Mouse (Mus musculus) heart, embryonic 15.5 days (tissue): ENCODE measurements around the gene Espn. TPM values are rescaled to one million over a fixed set of nuclear protein-coding genes. Genes with fewer than 3 reads are reported as not detected.

Experiments
- ATAC-seq: fragments of 200-750 bp; cut with Nextera tagmentation; replicated peaks from 2 replicates; pipeline ENCODE4 v1.8.0; 2017; ENCODE audit warnings: low read depth, moderate TSS enrichment; ENCODE audit not compliant: insufficient number of reproducible peaks, insufficient read depth, low FRiP score
- H3K27ac ChIP-seq: fragments of 300-500 bp; sonication (generic); 2 replicates; pipeline ENCODE4 v1.5.1; 2015; ENCODE audit warnings: mild to moderate bottlenecking, inconsistent platforms
- H3K27me3 ChIP-seq: fragments of 300-500 bp; sonication (generic); 2 replicates; pipeline ENCODE4 v1.6.1; 2015; ENCODE audit warnings: inconsistent platforms
- H3K36me3 ChIP-seq: fragments of 300-500 bp; sonication (generic); 2 replicates; pipeline ENCODE4 v1.6.1; 2015; ENCODE audit warnings: mild to moderate bottlenecking, inconsistent platforms
- H3K4me1 ChIP-seq: fragments of 300-500 bp; sonication (generic); replicated peaks from 2 replicates; pipeline ENCODE4 v1.6.1; 2015; ENCODE audit warnings: inconsistent platforms
- H3K4me2 ChIP-seq: fragments of 300-500 bp; sonication (generic); 2 replicates; pipeline ENCODE4 v1.6.1; 2015; ENCODE audit warnings: inconsistent platforms, mild to moderate bottlenecking, moderate library complexity
- H3K4me3 ChIP-seq: fragments of 300-500 bp; sonication (generic); 2 replicates; pipeline ENCODE4 v1.5.1; 2015; ENCODE audit warnings: mild to moderate bottlenecking, inconsistent platforms
- H3K9ac ChIP-seq: fragments of 300-500 bp; sonication (generic); 2 replicates; pipeline ENCODE4 v1.6.1; 2015; ENCODE audit warnings: mild to moderate bottlenecking, inconsistent platforms
- H3K9me3 ChIP-seq: fragments of 300-500 bp; sonication (generic); replicated peaks from 2 replicates; pipeline ENCODE4 v1.6.1; 2016; ENCODE audit warnings: inconsistent platforms
- WGBS: fragments of 180-500 bp; shearing (Covaris S2); methylation state at CpG from one replicate; pipeline ENCODE4 v1.1.7; 2015; ENCODE audit warnings: mixed read lengths; 5-methylcytosine and 5-hydroxymethylcytosine counted together
- polyA plus RNA-seq: library from polyadenylated mRNA; unstranded; fragments of >200 nt; fragmentation: Nextera tagmentation; extraction: Ambion mirVana; gene quantifications from 2 replicates; pipeline ENCODE4 v1.2.1, GENCODE M21; 2015

The Espn gene
- polyA plus RNA-seq, 1 experiment from 2014 or later, result 0.93 TPM

GRCm38 (mm10) chr4:152107493-152107892, 44.7 kb downstream of the Espn start:
- H3K27me3 ChIP-seq, result no peaks in the 10 kb centered on the region
- H3K9me3 ChIP-seq, result no peaks in the 10 kb centered on the region
- peaks cover 18% of the 10 kb centered on the region for H3K4me1 ChIP-seq
- peak overlapping the region; percentile 68 for H3K4me2 ChIP-seq
- peak overlapping the region; percentile 39 for H3K4me3 ChIP-seq
- 0 out of 2 replicates have a peak overlapping the region, but pooled peaks have one; percentile 33 for H3K27ac ChIP-seq
- 18% methylated on average over 24 of the region's 24 CpGs for WGBS
- ATAC-seq, result peak; percentile 68
- 0 out of 2 replicates have a peak overlapping the region, but pooled peaks have one; percentile 23 for H3K9ac ChIP-seq
- H3K36me3 ChIP-seq, result peaks cover 52% of the 10 kb centered on the region

GRCm38 (mm10) chr4:152106746-152107145, 45.4 kb downstream of the Espn start:
- H3K9ac ChIP-seq, result no peak overlapping the region
- ATAC-seq, result no peak
- 63% methylated on average over 9 of the region's 9 CpGs for WGBS
- H3K4me1 ChIP-seq, result peaks cover 22% of the 10 kb centered on the region
- H3K36me3 ChIP-seq, result peaks cover 55% of the 10 kb centered on the region
- H3K27me3 ChIP-seq, result no peaks in the 10 kb centered on the region
- no peaks in the 10 kb centered on the region for H3K9me3 ChIP-seq
- H3K27ac ChIP-seq, result no peak overlapping the region
- no peak overlapping the region for H3K4me2 ChIP-seq
- H3K4me3 ChIP-seq, result no peak overlapping the region

- peaks cover 34% of the 10 kb centered on the region for H3K36me3 ChIP-seq
- no peak for ATAC-seq
- no peaks in the 10 kb centered on the region for H3K9me3 ChIP-seq
- no peak overlapping the region for H3K4me2 ChIP-seq
- H3K4me3 ChIP-seq, result no peak overlapping the region
- H3K4me1 ChIP-seq, result peaks cover 33% of the 10 kb centered on the region
- no peak overlapping the region for H3K9ac ChIP-seq
- no peak overlapping the region for H3K27ac ChIP-seq
- H3K27me3 ChIP-seq, result no peaks in the 10 kb centered on the region
- 45% methylated on average over 7 of the region's 7 CpGs for WGBS
These were observed 49.1 kb downstream of the Espn start for GRCm38 (mm10) chr4:152103025-152103424.

GRCm38 (mm10) chr4:152101921-152102320, 50.2 kb downstream of the Espn start:
- ATAC-seq, result no peak
- Histone ChIP-seq H3K9ac (no peak overlapping the region), H3K9me3 (no peaks in the 10 kb centered on the region), H3K27me3 (no peaks in the 10 kb centered on the region), H3K36me3 (peaks cover 34% of the 10 kb centered on the region), H3K4me2 (no peak overlapping the region), H3K27ac (peak overlapping the region; percentile 43; the same call in 1 of the 2 replicates), H3K4me3 (no peak overlapping the region), H3K4me1 (peaks cover 24% of the 10 kb centered on the region)
- WGBS, result 92% methylated on average over 16 of the region's 16 CpGs

GRCm38 (mm10) chr4:152101081-152101653, 51.0 kb downstream of the Espn start:
- no peak overlapping the region for H3K4me2 ChIP-seq
- H3K9ac ChIP-seq, result no peak overlapping the region
- 53% methylated on average over 7 of the region's 7 CpGs for WGBS

GRCm38 (mm10) chr4:152100541-152100940, 51.6 kb downstream of the Espn start:
- Histone ChIP-seq H3K9me3 (no peaks in the 10 kb centered on the region), H3K9ac (no peak overlapping the region; the same call in 1 of the 2 replicates), H3K36me3 (peaks cover 27% of the 10 kb centered on the region), H3K27ac (peak overlapping the region; percentile 75), H3K4me3 (no peak overlapping the region), H3K4me2 (no peak overlapping the region), H3K4me1 (peaks cover 33% of the 10 kb centered on the region), H3K27me3 (no peaks in the 10 kb centered on the region)
- 47% methylated on average over 11 of the region's 11 CpGs for WGBS
- no peak for ATAC-seq

More at GRCm38 (mm10) chr4:152101081-152101653, 51.0 kb downstream of the Espn start:
- Histone ChIP-seq H3K4me1 (peaks cover 27% of the 10 kb centered on the region), H3K36me3 (peaks cover 32% of the 10 kb centered on the region), H3K9me3 (no peaks in the 10 kb centered on the region), H3K27ac (peak overlapping the region; percentile 75), H3K27me3 (no peaks in the 10 kb centered on the region), H3K4me3 (no peak overlapping the region)
- no peak for ATAC-seq

GRCm38 (mm10) chr4:152097911-152098799, 54.0 kb downstream of the Espn start:
- Histone ChIP-seq H3K27me3 (no peaks in the 10 kb centered on the region), H3K9ac (no peak overlapping the region), H3K4me1 (peaks cover 35% of the 10 kb centered on the region), H3K36me3 (peaks cover 11% of the 10 kb centered on the region; the same call in 1 of the 2 replicates), H3K9me3 (no peaks in the 10 kb centered on the region), H3K4me2 (peak overlapping the region; percentile 52), H3K27ac (peak overlapping the region; percentile 51), H3K4me3 (peak overlapping the region; percentile 47)
- WGBS, result 39% methylated on average over 11 of the region's 11 CpGs
- ATAC-seq, result no peak

- Histone ChIP-seq H3K4me1 (peaks cover 43% of the 10 kb centered on the region), H3K4me2 (peak overlapping the region; percentile 52), H3K9ac (peak overlapping the region; percentile 10), H3K36me3 (peaks cover under 1% of the 10 kb centered on the region; the same call in 1 of the 2 replicates), H3K27me3 (no peaks in the 10 kb centered on the region), H3K27ac (peak overlapping the region; percentile 81), H3K4me3 (peak overlapping the region; percentile 47), H3K9me3 (no peaks in the 10 kb centered on the region)
- ATAC-seq, result 0 out of 2 replicates have a peak, but pooled peaks have one; percentile 23
- WGBS, result 40% methylated on average over 6 of the region's 6 CpGs
These were observed 55.2 kb downstream of the Espn start for GRCm38 (mm10) chr4:152096927-152097326.

- Histone ChIP-seq H3K4me3 (peak overlapping the region; percentile 47), H3K36me3 (no peaks in the 10 kb centered on the region), H3K4me2 (peak overlapping the region; percentile 52), H3K4me1 (peaks cover 37% of the 10 kb centered on the region), H3K9me3 (no peaks in the 10 kb centered on the region), H3K27me3 (no peaks in the 10 kb centered on the region), H3K9ac (peak overlapping the region; percentile 10), H3K27ac (peak overlapping the region; percentile 81)
- ATAC-seq, result peak; percentile 53
- WGBS, result 36% methylated on average over 27 of the region's 27 CpGs
These were observed 55.9 kb downstream of the Espn start for GRCm38 (mm10) chr4:152095937-152096910.

- Histone ChIP-seq H3K36me3 (no peaks in the 10 kb centered on the region), H3K9ac (no peak overlapping the region), H3K4me1 (peaks cover 36% of the 10 kb centered on the region), H3K9me3 (no peaks in the 10 kb centered on the region), H3K27me3 (no peaks in the 10 kb centered on the region), H3K27ac (no peak overlapping the region), H3K4me2 (no peak overlapping the region), H3K4me3 (no peak overlapping the region)
- no peak for ATAC-seq
- WGBS, result 81% methylated on average over 12 of the region's 12 CpGs
These were observed 57.9 kb downstream of the Espn start for GRCm38 (mm10) chr4:152094233-152094632.
